Mouse (Mus musculus): ENCODE measurements around the gene Bicd2. TPM values are rescaled to one million over a fixed set of nuclear protein-coding genes. Genes with fewer than 3 reads are reported as not detected.

Bicd2 gene
- polyA plus RNA-seq, 1 experiment from 2014 or later: 30.1 TPM

DNA sequence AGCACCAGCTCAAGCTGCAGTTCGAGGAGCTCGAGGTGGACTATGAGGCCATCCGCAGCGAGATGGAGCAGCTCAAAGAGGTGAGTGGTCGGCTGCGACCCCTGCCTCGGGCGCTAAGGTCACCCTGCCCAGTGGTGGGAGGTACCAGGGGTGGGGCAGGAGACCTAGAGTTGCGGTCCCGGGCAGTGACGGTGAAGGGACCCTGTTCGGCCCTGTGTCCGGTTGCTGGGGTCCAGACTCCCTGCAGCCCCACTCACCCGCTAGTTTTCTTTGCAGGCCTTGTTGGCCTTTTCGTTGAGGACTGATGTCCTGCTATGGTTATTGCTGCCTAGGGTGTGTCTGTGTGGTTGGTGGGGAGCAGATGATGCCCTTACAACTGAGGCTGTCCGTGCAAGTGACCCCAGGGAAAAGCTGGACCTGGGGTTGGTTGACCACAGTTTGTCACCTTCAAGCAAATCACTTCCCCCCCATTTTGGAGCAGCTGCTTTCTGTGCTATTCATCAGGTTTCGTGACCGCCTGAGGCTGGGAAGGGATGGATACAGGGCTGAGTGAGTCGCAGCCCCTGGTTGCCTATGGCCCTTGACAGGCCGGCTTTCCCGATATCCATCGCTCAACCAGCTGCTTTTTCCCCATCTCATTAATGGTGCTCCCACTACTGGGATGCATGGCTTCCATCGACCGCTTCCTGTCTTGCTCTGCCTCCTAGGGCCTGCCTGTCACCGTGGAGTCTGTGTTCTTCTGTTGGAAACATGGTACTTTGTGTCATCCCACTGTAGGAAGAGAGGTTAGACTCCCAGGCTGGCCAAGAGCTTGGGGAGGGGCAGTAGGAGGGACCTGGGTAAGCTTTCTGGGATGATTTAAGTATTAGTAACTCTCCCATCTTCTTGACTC is 692 bp downstream of the Bicd2 start:
- 6% methylated on average over 25 of the region's 25 CpGs for WGBS
- peak overlapping the region; percentile 95 for H3K4me3 ChIP-seq (replicated peaks; ENCODE audit: low read length)
- H3K9me3 ChIP-seq (ENCODE audit: control insufficient read depth, low read length): no peaks in the 10 kb centered on the region
- H3K9ac ChIP-seq (replicated peaks; ENCODE audit: low read depth, low read length): peak overlapping the region; percentile 93
- H3K27me3 ChIP-seq (replicated peaks; ENCODE audit: control insufficient read depth, insufficient read depth, low read length): no peaks in the 10 kb centered on the region
- peak overlapping the region; percentile 94 for H3K4me2 ChIP-seq (ENCODE audit: low read length)
- H3K27ac ChIP-seq (ENCODE audit: low read length): no peak overlapping the region
- no peak for ATAC-seq
- H3K36me3 ChIP-seq (ENCODE audit: control insufficient read depth, insufficient read depth): no peaks in the 10 kb centered on the region
- peaks cover 44% of the 10 kb centered on the region for H3K4me1 ChIP-seq (replicated peaks; ENCODE audit: control insufficient read depth, insufficient read depth, low read length)

DNA sequence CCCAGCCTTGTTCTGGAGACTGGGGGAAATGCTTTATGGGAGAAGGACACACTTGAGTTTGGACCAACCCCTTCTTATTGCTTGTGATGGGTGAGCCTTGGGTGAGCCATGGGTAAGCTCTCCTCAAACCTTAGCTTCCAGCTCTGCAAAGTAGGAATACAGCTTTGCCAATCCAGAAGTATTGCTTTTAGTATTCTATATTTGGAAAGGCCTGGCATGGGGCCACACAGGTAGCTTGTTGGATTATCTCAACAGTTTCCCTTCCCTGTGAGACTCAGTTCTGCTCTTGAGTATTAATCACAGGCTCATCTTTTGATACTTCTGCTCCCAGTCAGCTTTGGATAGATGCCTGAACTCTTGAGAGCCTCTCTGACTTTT is 1.3 kb downstream of the Bicd2 start:
- no peak for ATAC-seq
- Histone ChIP-seq H3K9me3 (ENCODE audit: control insufficient read depth, low read length) (no peaks in the 10 kb centered on the region), H3K4me1 (replicated peaks; ENCODE audit: control insufficient read depth, insufficient read depth, low read length) (peaks cover 44% of the 10 kb centered on the region), H3K36me3 (ENCODE audit: control insufficient read depth, insufficient read depth) (no peaks in the 10 kb centered on the region), H3K4me3 (replicated peaks; ENCODE audit: low read length) (peak overlapping the region; percentile 95), H3K27me3 (replicated peaks; ENCODE audit: control insufficient read depth, insufficient read depth, low read length) (no peaks in the 10 kb centered on the region), H3K27ac (ENCODE audit: low read length) (no peak overlapping the region), H3K9ac (replicated peaks; ENCODE audit: low read depth, low read length) (peak overlapping the region; percentile 93; the same call in 1 of the 2 replicates), H3K4me2 (ENCODE audit: low read length) (peak overlapping the region; percentile 94)

DNA sequence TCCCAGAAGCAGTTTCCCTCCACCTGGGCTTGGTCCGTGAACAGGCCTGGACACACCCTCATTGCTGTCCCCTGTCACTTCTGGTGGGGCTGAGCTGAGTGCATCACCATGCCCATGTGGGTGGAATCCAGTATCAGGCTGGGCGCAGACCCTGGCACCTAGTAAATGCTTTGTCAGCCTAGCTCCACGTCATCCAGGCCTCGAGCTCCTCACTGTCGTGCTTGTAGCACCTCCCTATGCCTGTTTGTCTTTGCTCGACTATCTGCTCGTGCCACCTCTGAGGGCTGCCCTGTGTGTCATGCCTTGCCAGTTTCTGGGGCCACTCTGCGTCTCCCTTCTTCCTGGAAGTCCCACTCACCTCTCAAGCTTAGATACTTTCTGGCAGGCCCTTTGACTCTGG is 3.2 kb downstream of the Bicd2 start:
- H3K4me2 ChIP-seq (ENCODE audit: low read length): no peak overlapping the region
- 92% methylated on average over 8 of the region's 8 CpGs for WGBS
- no peak for ATAC-seq
- no peak overlapping the region for H3K4me3 ChIP-seq (replicated peaks; ENCODE audit: low read length)
- no peaks in the 10 kb centered on the region for H3K36me3 ChIP-seq (ENCODE audit: control insufficient read depth, insufficient read depth)
- H3K27me3 ChIP-seq (replicated peaks; ENCODE audit: control insufficient read depth, insufficient read depth, low read length): no peaks in the 10 kb centered on the region
- no peak overlapping the region for H3K9ac ChIP-seq (replicated peaks; ENCODE audit: low read depth, low read length)
- peaks cover 48% of the 10 kb centered on the region for H3K4me1 ChIP-seq (replicated peaks; ENCODE audit: control insufficient read depth, insufficient read depth, low read length)
- H3K9me3 ChIP-seq (ENCODE audit: control insufficient read depth, low read length): no peaks in the 10 kb centered on the region
- H3K27ac ChIP-seq (ENCODE audit: low read length): no peak overlapping the region

DNA sequence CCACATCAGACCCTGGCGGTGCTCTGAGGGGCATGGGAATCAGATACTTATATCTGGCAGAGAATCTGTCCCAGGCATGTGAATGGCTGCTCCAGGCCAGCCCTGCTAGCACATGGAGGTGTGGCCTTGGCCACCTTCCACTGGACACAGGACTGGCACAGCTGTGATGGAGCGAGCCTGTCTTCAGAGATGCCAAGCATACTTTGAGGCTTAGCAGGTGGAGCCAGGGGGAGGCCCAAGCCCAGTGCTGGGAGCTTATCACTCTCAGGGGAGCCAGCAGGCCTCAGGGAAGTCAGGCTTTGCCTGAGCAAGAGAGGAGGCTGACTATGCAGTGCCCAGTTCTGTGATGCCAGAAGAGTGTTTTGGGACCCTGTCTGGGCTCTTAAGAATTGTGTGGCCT is 4.1 kb downstream of the Bicd2 start:
- H3K9me3 ChIP-seq (ENCODE audit: control insufficient read depth, low read length): no peaks in the 10 kb centered on the region
- no peaks in the 10 kb centered on the region for H3K27me3 ChIP-seq (replicated peaks; ENCODE audit: control insufficient read depth, insufficient read depth, low read length)
- peaks cover 43% of the 10 kb centered on the region for H3K4me1 ChIP-seq (replicated peaks; ENCODE audit: control insufficient read depth, insufficient read depth, low read length)
- no peak for ATAC-seq
- H3K27ac ChIP-seq (ENCODE audit: low read length): no peak overlapping the region
- no peaks in the 10 kb centered on the region for H3K36me3 ChIP-seq (ENCODE audit: control insufficient read depth, insufficient read depth)
- no peak overlapping the region for H3K4me3 ChIP-seq (replicated peaks; ENCODE audit: low read length)
- H3K9ac ChIP-seq (replicated peaks; ENCODE audit: low read depth, low read length): no peak overlapping the region
- WGBS: 56% methylated on average over 2 of the region's 2 CpGs
- H3K4me2 ChIP-seq (ENCODE audit: low read length): no peak overlapping the region

DNA sequence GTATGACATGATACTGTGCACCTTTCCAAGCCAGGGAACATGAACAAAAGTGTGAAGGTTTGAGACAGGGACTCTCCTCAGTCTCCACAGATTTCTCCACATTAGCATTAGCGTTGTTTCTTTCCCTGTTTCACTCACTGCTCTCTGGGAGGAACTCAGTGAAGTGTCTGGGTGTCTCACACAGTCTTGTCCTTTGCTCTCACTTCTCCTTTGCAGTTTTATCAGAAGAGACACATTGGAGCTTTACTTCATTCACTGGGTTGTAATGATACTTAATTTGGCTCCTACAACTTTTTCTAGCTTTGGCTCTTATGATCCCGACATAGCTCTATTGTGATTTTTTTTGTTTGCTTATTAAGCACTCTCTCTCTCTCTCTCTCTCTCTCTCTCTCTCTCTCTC is 7.1 kb downstream of the Bicd2 start:
- Histone ChIP-seq H3K9me3 (ENCODE audit: control insufficient read depth, low read length) (no peaks in the 10 kb centered on the region), H3K4me2 (ENCODE audit: low read length) (no peak overlapping the region), H3K9ac (replicated peaks; ENCODE audit: low read depth, low read length) (no peak overlapping the region), H3K27ac (ENCODE audit: low read length) (no peak overlapping the region), H3K4me3 (replicated peaks; ENCODE audit: low read length) (no peak overlapping the region), H3K4me1 (replicated peaks; ENCODE audit: control insufficient read depth, insufficient read depth, low read length) (peaks cover 36% of the 10 kb centered on the region), H3K27me3 (replicated peaks; ENCODE audit: control insufficient read depth, insufficient read depth, low read length) (no peaks in the 10 kb centered on the region), H3K36me3 (ENCODE audit: control insufficient read depth, insufficient read depth) (no peaks in the 10 kb centered on the region)
- ATAC-seq: no peak
- WGBS: 87% methylated on average over 2 of the region's 2 CpGs

DNA sequence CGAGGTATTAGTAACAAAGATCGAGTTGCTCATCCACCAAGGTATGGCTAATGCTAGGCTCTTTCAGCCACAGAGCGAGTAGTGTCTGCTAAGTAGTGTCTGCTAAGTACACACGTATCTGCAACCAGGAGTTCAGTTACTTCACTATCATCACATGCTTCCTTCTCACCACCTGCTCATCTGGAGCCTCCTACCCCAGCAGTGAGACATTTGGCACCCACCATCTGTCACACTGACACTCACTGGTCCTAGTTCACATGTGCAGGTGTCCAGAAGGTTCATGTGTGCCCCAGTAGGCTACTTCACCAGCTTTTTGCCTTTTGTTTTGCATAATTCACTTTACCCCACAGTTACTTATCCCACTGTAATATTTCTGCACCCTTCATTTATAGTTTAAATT is 8.0 kb downstream of the Bicd2 start:
- H3K4me1 ChIP-seq (replicated peaks; ENCODE audit: control insufficient read depth, insufficient read depth, low read length): peaks cover 34% of the 10 kb centered on the region
- no peak overlapping the region for H3K27ac ChIP-seq (ENCODE audit: low read length)
- H3K27me3 ChIP-seq (replicated peaks; ENCODE audit: control insufficient read depth, insufficient read depth, low read length): no peaks in the 10 kb centered on the region
- H3K4me2 ChIP-seq (ENCODE audit: low read length): no peak overlapping the region
- H3K4me3 ChIP-seq (replicated peaks; ENCODE audit: low read length): no peak overlapping the region
- 93% methylated on average over 4 of the region's 4 CpGs for WGBS
- no peak for ATAC-seq
- no peaks in the 10 kb centered on the region for H3K9me3 ChIP-seq (ENCODE audit: control insufficient read depth, low read length)
- no peak overlapping the region for H3K9ac ChIP-seq (replicated peaks; ENCODE audit: low read depth, low read length)
- no peaks in the 10 kb centered on the region for H3K36me3 ChIP-seq (ENCODE audit: control insufficient read depth, insufficient read depth)

DNA sequence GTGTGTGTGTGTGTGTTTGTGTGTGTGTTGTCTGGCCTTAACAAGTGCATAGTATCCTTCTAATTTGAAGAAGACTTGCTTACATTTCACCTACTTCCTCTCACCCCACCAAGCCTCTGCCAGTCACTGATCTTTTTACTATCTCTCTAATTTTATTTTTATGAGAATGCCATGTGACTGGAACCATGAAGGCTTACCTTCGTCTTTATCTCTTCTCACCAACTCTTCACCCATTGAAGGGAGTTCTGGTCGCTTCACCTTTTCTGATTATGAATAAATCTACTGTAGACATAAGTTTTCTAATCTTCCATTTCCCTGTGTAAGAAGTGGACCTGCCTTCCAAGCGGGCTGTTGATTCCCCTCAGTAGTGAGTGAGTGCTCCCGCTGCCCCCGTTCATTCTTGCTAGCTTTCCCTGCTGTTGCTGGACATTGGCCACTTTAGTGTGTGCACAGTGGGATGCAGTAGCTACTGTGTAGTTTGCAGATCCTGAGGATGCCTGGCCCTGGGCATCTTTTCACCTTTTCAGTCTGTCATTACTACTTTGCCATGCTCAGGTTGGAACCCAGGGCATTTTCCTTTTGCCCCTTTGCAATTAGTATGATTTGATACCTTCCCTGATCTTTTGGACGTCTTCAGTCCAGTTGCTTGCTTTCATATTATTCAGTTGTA is 8.6 kb downstream of the Bicd2 start:
- no peak overlapping the region for H3K27ac ChIP-seq (ENCODE audit: low read length)
- no peaks in the 10 kb centered on the region for H3K9me3 ChIP-seq (ENCODE audit: control insufficient read depth, low read length)
- no peak overlapping the region for H3K4me2 ChIP-seq (ENCODE audit: low read length)
- H3K4me1 ChIP-seq (replicated peaks; ENCODE audit: control insufficient read depth, insufficient read depth, low read length): peaks cover 28% of the 10 kb centered on the region
- H3K36me3 ChIP-seq (ENCODE audit: control insufficient read depth, insufficient read depth): no peaks in the 10 kb centered on the region
- H3K4me3 ChIP-seq (replicated peaks; ENCODE audit: low read length): no peak overlapping the region
- ATAC-seq: no peak
- no peak overlapping the region for H3K9ac ChIP-seq (replicated peaks; ENCODE audit: low read depth, low read length)
- 88% methylated on average over 6 of the region's 6 CpGs for WGBS
- H3K27me3 ChIP-seq (replicated peaks; ENCODE audit: control insufficient read depth, insufficient read depth, low read length): no peaks in the 10 kb centered on the region

DNA sequence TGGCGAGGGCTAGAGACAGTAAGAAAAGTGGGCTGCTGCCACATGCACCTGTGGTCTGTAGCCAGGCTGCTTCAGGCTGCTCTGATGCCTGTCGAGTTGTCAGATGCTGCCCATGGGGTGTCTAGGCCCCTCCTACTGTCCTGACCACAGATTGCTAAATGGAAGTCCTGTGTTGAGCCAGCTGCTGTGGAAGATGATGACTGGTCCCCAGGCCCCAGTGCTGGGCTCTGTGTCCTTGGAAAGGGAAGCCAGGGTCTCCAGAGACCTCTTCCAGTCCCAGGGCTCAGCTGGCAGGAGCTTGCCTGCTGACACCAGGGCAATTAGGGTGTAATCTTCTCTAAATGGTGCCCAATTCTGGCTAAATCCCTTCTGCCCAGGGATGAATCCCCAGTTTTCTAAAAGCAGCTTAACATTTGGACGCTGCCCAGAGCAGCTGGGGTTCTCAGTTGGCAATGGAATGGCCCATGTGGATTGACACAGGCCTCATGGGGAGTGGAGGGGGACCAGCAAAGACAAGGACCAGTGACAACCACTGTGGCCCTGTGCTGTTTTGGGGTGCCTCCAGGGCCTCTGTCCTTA is 11.3 kb downstream of the Bicd2 start:
- no peak overlapping the region for H3K4me2 ChIP-seq (ENCODE audit: low read length)
- H3K9ac ChIP-seq (replicated peaks; ENCODE audit: low read depth, low read length): no peak overlapping the region
- H3K27ac ChIP-seq (ENCODE audit: low read length): no peak overlapping the region

DNA sequence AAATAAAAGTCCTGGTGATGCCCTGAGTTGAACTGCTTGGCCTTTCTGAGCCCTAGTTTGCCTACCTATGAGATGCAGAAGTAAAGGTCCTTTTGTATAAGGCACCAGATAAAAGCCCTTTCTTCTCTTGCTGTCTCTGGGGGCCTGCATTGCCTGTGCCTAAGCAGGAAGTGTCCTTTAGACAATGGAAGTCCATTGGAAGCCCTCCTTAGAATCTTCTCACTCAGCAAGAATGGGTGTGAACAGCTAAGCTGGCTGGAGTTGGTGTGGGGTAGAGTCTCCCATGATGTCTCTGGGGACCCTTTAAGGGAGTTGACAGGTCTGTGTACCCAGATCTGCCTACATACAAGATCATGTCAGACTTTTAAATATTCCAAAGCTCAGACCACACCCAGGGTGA is 12.0 kb downstream of the Bicd2 start:
- peaks cover 21% of the 10 kb centered on the region for H3K4me1 ChIP-seq (replicated peaks; ENCODE audit: control insufficient read depth, insufficient read depth, low read length)

More for the DNA sequence above, 11.3 kb downstream of the Bicd2 start:
- WGBS: 40% methylated on average over 3 of the region's 3 CpGs
- Histone ChIP-seq H3K27me3 (replicated peaks; ENCODE audit: control insufficient read depth, insufficient read depth, low read length) (no peaks in the 10 kb centered on the region), H3K4me1 (replicated peaks; ENCODE audit: control insufficient read depth, insufficient read depth, low read length) (peaks cover 21% of the 10 kb centered on the region), H3K9me3 (ENCODE audit: control insufficient read depth, low read length) (no peaks in the 10 kb centered on the region), H3K4me3 (replicated peaks; ENCODE audit: low read length) (no peak overlapping the region), H3K36me3 (ENCODE audit: control insufficient read depth, insufficient read depth) (peaks cover 2% of the 10 kb centered on the region; the same call in 1 of the 2 replicates)
- peak; percentile 47 for ATAC-seq

More for the DNA sequence above, 12.0 kb downstream of the Bicd2 start:
- H3K27me3 ChIP-seq (replicated peaks; ENCODE audit: control insufficient read depth, insufficient read depth, low read length): no peaks in the 10 kb centered on the region
- no peak overlapping the region for H3K4me2 ChIP-seq (ENCODE audit: low read length)
- H3K4me3 ChIP-seq (replicated peaks; ENCODE audit: low read length): no peak overlapping the region
- no peak for ATAC-seq
- no peak overlapping the region for H3K27ac ChIP-seq (ENCODE audit: low read length)
- peaks cover 2% of the 10 kb centered on the region; the same call in 1 of the 2 replicates for H3K36me3 ChIP-seq (ENCODE audit: control insufficient read depth, insufficient read depth)
- no peak overlapping the region for H3K9ac ChIP-seq (replicated peaks; ENCODE audit: low read depth, low read length)
- no peaks in the 10 kb centered on the region for H3K9me3 ChIP-seq (ENCODE audit: control insufficient read depth, low read length)
